Mouse (Mus musculus): Measurements from ENCODE around the gene Atoh1. TPM values are rescaled to one million over a fixed set of nuclear protein-coding genes. Genes with fewer than 3 reads are reported as not detected.

The Atoh1 gene
- polyA plus RNA-seq, 1 experiment from 2014 or later, result 0.07 TPM

DNA sequence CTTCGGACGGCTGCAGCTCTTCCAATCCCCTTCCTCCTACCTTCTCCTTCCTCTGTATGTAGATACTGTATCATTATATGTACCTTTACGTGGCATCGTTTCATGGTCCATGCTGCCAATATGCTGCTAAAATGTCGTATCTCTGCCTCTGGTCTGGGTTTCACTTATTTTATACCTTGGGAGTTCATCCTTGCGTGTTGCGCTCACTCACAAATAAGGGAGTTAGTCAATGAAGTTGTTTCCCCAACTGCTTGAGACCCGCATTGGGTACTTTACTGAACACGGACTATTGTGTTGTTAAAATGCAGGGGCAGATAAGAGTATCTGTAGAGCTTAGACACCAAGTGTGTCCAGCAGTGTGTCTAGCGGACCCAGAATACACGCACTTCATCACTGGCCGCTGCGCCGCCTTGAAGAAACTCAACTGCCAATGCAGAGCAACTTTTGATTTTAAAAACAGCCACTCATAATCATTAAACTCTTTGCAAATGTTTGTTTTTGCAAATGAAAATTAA lies 1.6 kb downstream of the Atoh1 start:
- Histone ChIP-seq H3K36me3 (ENCODE audit: insufficient read depth, low read length) (no peaks in the 10 kb centered on the region), H3K9ac (replicated peaks; ENCODE audit: low read length) (no peak overlapping the region), H3K4me3 (ENCODE audit: low read length) (no peak overlapping the region), H3K27ac (ENCODE audit: low read length) (no peak overlapping the region), H3K4me1 (ENCODE audit: insufficient read depth, low read length) (peaks cover 23% of the 10 kb centered on the region), H3K9me3 (ENCODE audit: low read length) (no peaks in the 10 kb centered on the region), H3K4me2 (replicated peaks; ENCODE audit: low read depth, low read length) (no peak overlapping the region), H3K27me3 (ENCODE audit: insufficient read depth, low read length) (peaks cover 85% of the 10 kb centered on the region)
- ATAC-seq (ENCODE audit: low FRiP score, low TSS enrichment), result no peak
- WGBS, result 4% methylated on average over 14 of the region's 14 CpGs

DNA sequence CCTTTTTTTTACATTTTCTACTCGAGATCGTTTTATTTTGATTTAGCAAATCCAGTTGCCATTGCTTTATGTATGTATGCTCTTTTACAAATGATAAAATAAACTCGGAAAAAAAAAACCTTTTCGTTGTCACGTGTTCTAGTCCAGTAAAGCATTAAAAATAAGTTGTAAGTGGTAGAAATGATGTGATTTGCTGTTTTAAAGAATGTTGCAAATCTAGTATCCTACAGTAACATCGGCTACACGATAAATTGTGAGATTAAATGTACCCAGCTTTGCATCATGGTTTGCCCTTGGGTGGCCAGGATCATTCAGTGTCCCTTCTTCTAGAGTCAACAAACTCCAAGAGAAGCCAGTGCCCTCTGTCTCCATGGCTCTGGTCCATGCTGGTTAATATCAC lies 2.2 kb downstream of the Atoh1 start:
- peaks cover 23% of the 10 kb centered on the region for H3K4me1 ChIP-seq (ENCODE audit: insufficient read depth, low read length)
- H3K27ac ChIP-seq (ENCODE audit: low read length), result no peak overlapping the region
- H3K27me3 ChIP-seq (ENCODE audit: insufficient read depth, low read length), result peaks cover 89% of the 10 kb centered on the region
- no peaks in the 10 kb centered on the region for H3K36me3 ChIP-seq (ENCODE audit: insufficient read depth, low read length)
- H3K4me3 ChIP-seq (ENCODE audit: low read length), result no peak overlapping the region
- ATAC-seq (ENCODE audit: low FRiP score, low TSS enrichment), result no peak
- no peak overlapping the region for H3K9ac ChIP-seq (replicated peaks; ENCODE audit: low read length)
- 4% methylated on average over 7 of the region's 7 CpGs for WGBS
- no peaks in the 10 kb centered on the region for H3K9me3 ChIP-seq (ENCODE audit: low read length)
- no peak overlapping the region for H3K4me2 ChIP-seq (replicated peaks; ENCODE audit: low read depth, low read length)

- Histone ChIP-seq H3K9me3 (ENCODE audit: low read length) (no peaks in the 10 kb centered on the region), H3K36me3 (ENCODE audit: insufficient read depth, low read length) (no peaks in the 10 kb centered on the region), H3K27ac (ENCODE audit: low read length) (no peak overlapping the region), H3K9ac (replicated peaks; ENCODE audit: low read length) (no peak overlapping the region), H3K27me3 (ENCODE audit: insufficient read depth, low read length) (peaks cover 91% of the 10 kb centered on the region), H3K4me1 (ENCODE audit: insufficient read depth, low read length) (peaks cover 23% of the 10 kb centered on the region), H3K4me2 (replicated peaks; ENCODE audit: low read depth, low read length) (no peak overlapping the region), H3K4me3 (ENCODE audit: low read length) (no peak overlapping the region)
- ATAC-seq (ENCODE audit: low FRiP score, low TSS enrichment), result no peak
- WGBS, result 3% methylated on average over 8 of the region's 8 CpGs
These were observed 2.8 kb downstream of the Atoh1 start for GRCm38 (mm10) chr6:64731621-64732320.

- Histone ChIP-seq H3K27ac (ENCODE audit: low read length) (no peak overlapping the region), H3K9ac (replicated peaks; ENCODE audit: low read length) (no peak overlapping the region), H3K4me1 (ENCODE audit: insufficient read depth, low read length) (peaks cover 19% of the 10 kb centered on the region), H3K27me3 (ENCODE audit: insufficient read depth, low read length) (peaks cover 77% of the 10 kb centered on the region), H3K4me3 (ENCODE audit: low read length) (no peak overlapping the region), H3K9me3 (ENCODE audit: low read length) (no peaks in the 10 kb centered on the region), H3K4me2 (replicated peaks; ENCODE audit: low read depth, low read length) (no peak overlapping the region), H3K36me3 (ENCODE audit: insufficient read depth, low read length) (no peaks in the 10 kb centered on the region)
- ATAC-seq (ENCODE audit: low FRiP score, low TSS enrichment), result no peak
- under 1% methylated on average over 4 of the region's 4 CpGs for WGBS
These were observed 4.4 kb downstream of the Atoh1 start for GRCm38 (mm10) chr6:64733311-64733710.

DNA sequence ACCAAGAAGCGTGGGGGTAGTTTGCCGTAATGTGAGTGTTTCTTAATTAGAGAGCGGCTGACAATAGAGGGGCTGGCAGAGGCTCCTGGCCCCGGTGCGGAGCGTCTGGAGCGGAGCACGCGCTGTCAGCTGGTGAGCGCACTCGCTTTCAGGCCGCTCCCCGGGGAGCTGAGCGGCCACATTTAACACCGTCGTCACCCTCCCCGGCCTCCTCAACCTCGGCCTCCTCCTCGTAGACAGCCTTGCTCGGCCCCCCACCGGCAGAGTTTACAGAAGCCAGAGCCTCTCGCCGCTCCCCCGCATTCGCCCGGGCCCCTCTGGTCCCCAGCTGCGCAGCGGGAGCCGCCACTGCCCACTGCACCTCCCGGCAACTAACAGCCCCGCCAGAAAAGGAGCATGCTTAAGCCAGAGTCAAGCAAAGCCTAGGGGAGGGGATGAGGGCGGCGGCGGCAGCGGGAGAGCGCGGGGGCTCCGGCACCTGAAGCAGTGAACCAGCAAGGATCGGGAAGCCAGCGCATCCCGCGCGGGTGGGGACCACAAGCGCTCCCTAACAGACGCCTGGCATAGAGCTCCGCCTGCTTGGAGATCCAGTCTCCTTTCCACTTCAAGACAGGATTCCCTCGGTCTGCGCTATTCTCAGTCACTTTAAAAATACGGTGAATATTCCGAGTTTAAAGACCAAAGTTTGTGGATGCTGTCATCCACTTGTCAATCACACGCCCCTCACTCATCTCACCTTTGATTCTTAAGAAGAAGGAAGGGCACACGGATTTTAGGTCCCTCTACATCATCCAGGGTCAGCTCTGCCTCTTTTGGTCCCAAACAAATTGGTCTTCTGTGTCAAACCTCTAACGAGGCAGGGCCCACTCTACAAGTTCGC lies 5.8 kb downstream of the Atoh1 start:
- ATAC-seq (ENCODE audit: low FRiP score, low TSS enrichment), result peak; percentile 86
- Histone ChIP-seq H3K9ac (replicated peaks; ENCODE audit: low read length) (peak overlapping the region; percentile 31; the same call in 1 of the 2 replicates), H3K4me1 (ENCODE audit: insufficient read depth, low read length) (peaks cover 13% of the 10 kb centered on the region), H3K27me3 (ENCODE audit: insufficient read depth, low read length) (peaks cover 63% of the 10 kb centered on the region), H3K4me3 (ENCODE audit: low read length) (peak overlapping the region; percentile 49), H3K36me3 (ENCODE audit: insufficient read depth, low read length) (no peaks in the 10 kb centered on the region), H3K9me3 (ENCODE audit: low read length) (no peaks in the 10 kb centered on the region), H3K4me2 (replicated peaks; ENCODE audit: low read depth, low read length) (peak overlapping the region; percentile 81), H3K27ac (ENCODE audit: low read length) (no peak overlapping the region)
- WGBS, result 2% methylated on average over 54 of the region's 54 CpGs

DNA sequence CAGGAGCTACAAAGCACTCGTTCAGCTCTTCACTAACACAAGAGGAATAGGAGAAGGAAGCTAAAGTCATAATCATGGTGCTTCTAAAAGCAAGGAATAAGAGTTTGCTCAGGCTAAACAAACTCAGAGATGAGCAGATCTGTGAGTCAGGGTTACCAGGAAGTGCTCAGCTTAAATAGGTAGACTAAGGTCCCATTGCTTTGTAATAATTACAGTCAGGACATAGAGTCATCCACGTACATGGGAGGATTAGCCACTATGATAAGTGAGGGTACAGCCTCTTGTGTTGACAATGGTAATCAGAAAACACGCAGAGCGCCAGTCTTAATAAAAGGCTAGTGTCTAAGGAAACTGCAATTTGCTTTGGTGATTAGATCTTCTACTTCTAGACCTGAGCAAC lies 7.4 kb downstream of the Atoh1 start:
- no peak for ATAC-seq (ENCODE audit: low FRiP score, low TSS enrichment)
- Histone ChIP-seq H3K36me3 (ENCODE audit: insufficient read depth, low read length) (no peaks in the 10 kb centered on the region), H3K4me3 (ENCODE audit: low read length) (no peak overlapping the region), H3K9me3 (ENCODE audit: low read length) (no peaks in the 10 kb centered on the region), H3K27me3 (ENCODE audit: insufficient read depth, low read length) (peaks cover 52% of the 10 kb centered on the region), H3K9ac (replicated peaks; ENCODE audit: low read length) (no peak overlapping the region), H3K4me1 (ENCODE audit: insufficient read depth, low read length) (peaks cover 7% of the 10 kb centered on the region), H3K4me2 (replicated peaks; ENCODE audit: low read depth, low read length) (no peak overlapping the region), H3K27ac (ENCODE audit: low read length) (no peak overlapping the region)
- WGBS, result 77% methylated on average over 4 of the region's 4 CpGs

GRCm38 (mm10) chr6:64742915-64743489 lies 14.1 kb downstream of the Atoh1 start:
- Histone ChIP-seq H3K4me3 (ENCODE audit: low read length) (no peak overlapping the region), H3K27me3 (ENCODE audit: insufficient read depth, low read length) (0 out of 2 replicates have a peak, but pooled peaks cover 2% of the 10 kb centered on the region), H3K4me1 (ENCODE audit: insufficient read depth, low read length) (no peaks in the 10 kb centered on the region), H3K9me3 (ENCODE audit: low read length) (no peaks in the 10 kb centered on the region), H3K4me2 (replicated peaks; ENCODE audit: low read depth, low read length) (no peak overlapping the region), H3K9ac (replicated peaks; ENCODE audit: low read length) (no peak overlapping the region), H3K27ac (ENCODE audit: low read length) (no peak overlapping the region), H3K36me3 (ENCODE audit: insufficient read depth, low read length) (no peaks in the 10 kb centered on the region)
- WGBS, result 66% methylated on average over 2 of the region's 2 CpGs
- ATAC-seq (ENCODE audit: low FRiP score, low TSS enrichment), result no peak

DNA sequence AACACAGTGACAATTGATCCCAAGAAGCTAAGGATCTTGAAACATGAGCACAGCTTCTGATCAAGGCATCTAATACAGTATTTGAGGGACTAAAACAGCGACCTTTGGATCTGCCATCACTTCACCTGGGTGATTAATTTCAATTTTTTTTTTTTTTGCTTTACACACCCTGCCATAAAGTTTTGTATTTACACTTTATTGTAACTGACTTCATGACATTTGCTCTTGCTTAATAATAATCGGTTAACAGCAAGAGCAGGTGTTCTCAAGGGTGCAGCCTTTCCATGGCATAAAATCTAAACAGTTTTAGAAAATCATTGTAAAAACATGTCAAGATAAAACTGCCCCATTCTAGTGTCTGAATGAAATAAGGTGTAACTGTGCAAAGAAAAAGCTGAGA lies 25.6 kb downstream of the Atoh1 start:
- Histone ChIP-seq H3K9ac (replicated peaks; ENCODE audit: low read length) (no peak overlapping the region), H3K4me2 (replicated peaks; ENCODE audit: low read depth, low read length) (no peak overlapping the region), H3K27me3 (ENCODE audit: insufficient read depth, low read length) (no peaks in the 10 kb centered on the region), H3K9me3 (ENCODE audit: low read length) (no peaks in the 10 kb centered on the region), H3K36me3 (ENCODE audit: insufficient read depth, low read length) (no peaks in the 10 kb centered on the region), H3K4me1 (ENCODE audit: insufficient read depth, low read length) (no peaks in the 10 kb centered on the region), H3K27ac (ENCODE audit: low read length) (no peak overlapping the region), H3K4me3 (ENCODE audit: low read length) (no peak overlapping the region)
- WGBS, result 89% methylated on average over 2 of the region's 2 CpGs
- no peak for ATAC-seq (ENCODE audit: low FRiP score, low TSS enrichment)

DNA sequence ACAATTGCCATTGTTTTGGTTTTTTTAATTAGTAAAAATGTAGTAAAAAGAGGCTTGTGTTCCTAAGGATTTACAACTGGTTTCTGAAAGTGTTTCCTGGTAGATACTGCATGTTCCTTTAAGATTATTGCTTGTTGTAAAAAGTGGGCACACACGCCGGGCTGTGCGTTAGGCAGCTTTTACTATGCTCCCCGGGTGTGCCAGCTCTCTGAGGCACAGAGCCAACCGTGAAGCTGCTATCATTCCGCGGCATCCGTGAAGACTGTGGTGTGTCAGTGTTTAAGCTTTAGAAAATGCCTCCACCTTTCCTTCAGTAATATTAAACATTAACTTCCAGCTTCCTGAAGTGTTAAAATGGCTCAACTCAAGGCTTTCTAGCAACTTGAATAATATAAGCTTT lies 35.0 kb downstream of the Atoh1 start:
- no peak for ATAC-seq (ENCODE audit: low FRiP score, low TSS enrichment)
- Histone ChIP-seq H3K4me2 (replicated peaks; ENCODE audit: low read depth, low read length) (no peak overlapping the region; the same call in 1 of the 2 replicates), H3K9ac (replicated peaks; ENCODE audit: low read length) (no peak overlapping the region), H3K4me3 (ENCODE audit: low read length) (no peak overlapping the region), H3K9me3 (ENCODE audit: low read length) (no peaks in the 10 kb centered on the region), H3K27ac (ENCODE audit: low read length) (no peak overlapping the region), H3K27me3 (ENCODE audit: insufficient read depth, low read length) (no peaks in the 10 kb centered on the region), H3K4me1 (ENCODE audit: insufficient read depth, low read length) (no peaks in the 10 kb centered on the region), H3K36me3 (ENCODE audit: insufficient read depth, low read length) (no peaks in the 10 kb centered on the region)
- 41% methylated on average over 8 of the region's 8 CpGs for WGBS

All from kidney, embryonic 16.5 days (tissue).